Mouse (Mus musculus): ENCODE data around the gene Ncapg2. TPM values are rescaled to one million over a fixed set of nuclear protein-coding genes. Genes with fewer than 3 reads are reported as not detected.
A peak's percentile ranks its signal among the peaks of the same experiment; 100 is the strongest.

Ncapg2 gene
- polyA plus RNA-seq, 1 experiment from 2014 or later, result 37.3 TPM

DNA sequence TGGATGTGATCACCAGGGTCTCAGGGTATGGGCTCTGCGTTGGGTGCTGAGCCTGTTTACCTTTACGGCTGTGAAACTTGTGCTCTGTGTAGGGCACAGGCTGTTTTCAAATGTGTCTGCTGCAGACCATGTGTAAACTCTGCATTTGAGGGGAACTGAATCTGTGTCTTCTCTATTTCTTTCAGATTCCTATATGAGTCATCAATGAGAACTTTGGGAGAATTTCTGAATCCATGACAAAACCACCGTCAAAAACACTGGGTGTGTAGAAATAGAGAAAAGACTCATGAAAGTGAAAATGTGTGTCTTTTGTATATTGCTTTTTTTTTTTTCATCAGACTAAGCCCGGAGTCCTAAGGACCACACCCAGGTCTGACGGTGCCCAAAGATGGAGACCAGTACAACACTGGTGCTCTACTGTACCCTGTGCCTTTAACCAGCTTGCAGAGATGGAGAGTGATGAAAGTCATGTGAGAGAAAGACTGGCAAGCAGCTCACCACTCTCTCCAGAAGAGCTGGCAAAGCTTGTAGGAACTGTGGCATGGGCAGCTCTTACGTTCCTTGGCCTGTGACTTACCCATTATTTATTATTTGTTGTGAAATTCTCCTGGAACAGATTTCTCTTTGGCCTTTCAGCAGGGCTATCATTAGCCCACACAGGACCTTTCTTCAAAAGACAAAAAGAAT is 55.3 kb downstream of the Ncapg2 start:
- WGBS, result 93% methylated on average over 6 of the region's 6 CpGs
- no peaks in the 10 kb centered on the region for H3K4me1 ChIP-seq
- H3K27ac ChIP-seq, result no peak overlapping the region
- ATAC-seq (ENCODE audit: low FRiP score, low read depth), result no peak
- no peak overlapping the region for H3K4me3 ChIP-seq
- H3K27me3 ChIP-seq, result no peaks in the 10 kb centered on the region
- H3K9me3 ChIP-seq, result no peaks in the 10 kb centered on the region
- H3K9ac ChIP-seq, result no peak overlapping the region
- peaks cover 52% of the 10 kb centered on the region for H3K36me3 ChIP-seq
- H3K4me2 ChIP-seq (replicated peaks), result no peak overlapping the region

DNA sequence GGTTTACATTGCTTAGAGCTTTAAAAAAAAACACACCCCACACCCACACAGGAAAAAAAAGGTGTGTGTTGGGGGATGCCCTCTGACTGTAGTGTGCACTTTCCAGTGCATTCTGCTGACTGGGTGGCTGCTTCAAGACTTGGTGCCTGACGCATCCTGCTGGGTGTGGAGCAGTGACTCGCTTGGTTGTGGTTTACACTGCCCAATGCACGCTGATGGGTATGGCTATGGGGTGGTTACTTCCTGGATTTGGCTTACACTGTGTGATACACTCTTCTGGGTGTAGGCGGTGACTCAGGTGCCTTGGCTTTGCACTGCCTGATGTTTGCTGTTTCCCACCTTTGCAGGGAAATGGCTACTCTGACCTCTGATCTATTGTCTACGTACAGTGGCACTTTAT is 61.8 kb downstream of the Ncapg2 start:
- peaks cover 22% of the 10 kb centered on the region for H3K36me3 ChIP-seq
- no peak for ATAC-seq (ENCODE audit: low FRiP score, low read depth)
- H3K4me2 ChIP-seq (replicated peaks), result no peak overlapping the region
- no peaks in the 10 kb centered on the region for H3K27me3 ChIP-seq
- no peak overlapping the region for H3K9ac ChIP-seq
- no peaks in the 10 kb centered on the region for H3K9me3 ChIP-seq
- no peak overlapping the region for H3K27ac ChIP-seq
- no peaks in the 10 kb centered on the region for H3K4me1 ChIP-seq
- WGBS, result 93% methylated on average over 5 of the region's 5 CpGs
- no peak overlapping the region for H3K4me3 ChIP-seq

DNA sequence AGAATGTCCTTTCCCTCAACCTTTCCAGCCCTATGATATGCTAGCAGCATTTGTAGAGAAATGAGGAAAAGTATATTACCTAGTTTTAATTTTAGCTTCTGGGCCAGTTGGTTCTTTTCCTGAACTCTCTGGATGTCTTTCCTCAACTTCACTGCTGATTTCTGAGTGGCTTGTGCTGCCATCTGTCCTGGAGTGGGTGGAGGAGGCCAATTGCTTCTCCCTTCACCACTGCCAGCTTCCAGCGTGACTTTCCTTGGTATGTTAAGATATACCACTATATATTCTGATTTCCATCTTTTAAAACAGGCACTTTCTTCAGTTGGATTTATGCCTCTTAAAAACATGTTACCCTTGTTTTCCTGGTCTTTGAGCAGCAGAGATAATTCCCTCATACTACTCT is 63.1 kb downstream of the Ncapg2 start:
- Histone ChIP-seq H3K27ac (no peak overlapping the region), H3K4me1 (no peaks in the 10 kb centered on the region), H3K9ac (no peak overlapping the region), H3K4me2 (replicated peaks) (no peak overlapping the region), H3K9me3 (no peaks in the 10 kb centered on the region), H3K36me3 (peaks cover 22% of the 10 kb centered on the region), H3K4me3 (no peak overlapping the region), H3K27me3 (no peaks in the 10 kb centered on the region)
- ATAC-seq (ENCODE audit: low FRiP score, low read depth), result no peak
- WGBS, result 64% methylated on average over 1 of the region's 1 CpGs

- H3K9ac ChIP-seq, result no peak overlapping the region
- no peaks in the 10 kb centered on the region for H3K4me1 ChIP-seq
- no peak overlapping the region for H3K4me2 ChIP-seq (replicated peaks)
- H3K4me3 ChIP-seq, result no peak overlapping the region
- H3K36me3 ChIP-seq, result peaks cover 18% of the 10 kb centered on the region
- H3K27ac ChIP-seq, result no peak overlapping the region
- no peak for ATAC-seq (ENCODE audit: low FRiP score, low read depth)
- H3K9me3 ChIP-seq, result no peaks in the 10 kb centered on the region
- H3K27me3 ChIP-seq, result no peaks in the 10 kb centered on the region
- WGBS, result 92% methylated on average over 3 of the region's 3 CpGs
Observed at GRCm38 (mm10) chr12:116469096-116469495, 63.9 kb downstream of the Ncapg2 start.

DNA sequence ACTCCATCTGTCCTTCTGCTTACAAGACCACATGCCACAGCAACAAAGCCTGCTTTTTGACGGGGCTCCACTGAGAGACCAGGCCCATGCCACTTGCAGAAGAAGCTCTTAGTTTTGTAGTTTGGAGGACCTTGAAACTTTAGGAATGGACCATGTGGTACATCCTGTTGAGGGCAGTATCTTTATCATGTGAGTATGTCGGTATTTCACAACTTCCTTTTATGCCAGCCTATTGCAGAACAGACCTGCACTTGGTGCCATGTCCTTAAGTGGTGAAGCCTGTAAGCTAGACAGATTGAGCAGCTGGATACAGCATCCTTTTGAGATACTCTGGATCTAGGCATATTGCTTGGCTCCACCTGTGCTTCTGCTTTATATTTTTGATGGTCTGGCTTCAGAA is 68.1 kb downstream of the Ncapg2 start:
- Histone ChIP-seq H3K4me1 (no peaks in the 10 kb centered on the region), H3K27me3 (no peaks in the 10 kb centered on the region), H3K4me2 (replicated peaks) (no peak overlapping the region), H3K4me3 (no peak overlapping the region), H3K27ac (no peak overlapping the region), H3K9ac (no peak overlapping the region), H3K9me3 (no peaks in the 10 kb centered on the region), H3K36me3 (no peaks in the 10 kb centered on the region)
- no peak for ATAC-seq (ENCODE audit: low FRiP score, low read depth)
- 94% methylated on average over 2 of the region's 2 CpGs for whole genome bisulfite sequencing

DNA sequence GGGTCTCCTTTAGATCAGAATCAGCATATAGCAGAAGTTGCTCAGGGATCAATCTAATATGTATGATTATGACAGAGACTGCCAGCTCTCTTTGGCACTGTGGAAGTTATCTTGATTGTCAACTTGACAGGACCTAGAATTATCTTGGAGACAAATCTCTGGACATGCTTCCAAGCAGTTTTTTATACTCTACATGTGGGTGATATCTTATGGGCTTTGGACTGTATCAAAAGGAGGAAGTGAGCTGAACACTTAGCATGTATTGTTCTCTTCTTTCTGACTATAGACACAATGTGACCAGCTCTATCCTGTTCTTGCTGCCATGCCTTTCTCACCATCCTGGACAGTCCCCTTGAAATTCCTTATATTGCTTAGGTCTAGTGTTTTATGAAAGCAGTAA is 68.6 kb downstream of the Ncapg2 start:
- H3K9ac ChIP-seq, result no peak overlapping the region
- ATAC-seq (ENCODE audit: low FRiP score, low read depth), result no peak

DNA sequence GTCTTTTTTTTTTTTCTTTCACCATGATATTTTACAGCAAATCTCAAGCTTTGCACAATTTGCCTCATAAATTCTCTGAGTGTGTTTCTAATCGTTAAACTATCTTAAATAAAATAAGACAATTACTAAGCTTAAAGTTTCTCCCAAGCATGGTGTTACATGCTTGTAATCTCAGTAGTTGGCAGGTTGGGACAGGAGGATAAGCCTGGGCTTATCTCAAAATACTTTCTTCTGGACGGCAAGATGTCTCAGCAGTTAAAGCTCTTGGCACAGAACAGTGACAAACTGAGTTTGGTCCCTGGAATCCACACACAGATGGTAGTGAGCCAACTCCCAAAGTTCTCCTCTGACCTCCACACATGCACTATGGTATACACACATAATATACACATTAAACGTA is 69.5 kb downstream of the Ncapg2 start:
- 66% methylated on average over 3 of the region's 3 CpGs for WGBS
- Histone ChIP-seq H3K4me1 (no peaks in the 10 kb centered on the region), H3K36me3 (no peaks in the 10 kb centered on the region), H3K4me3 (no peak overlapping the region), H3K4me2 (replicated peaks) (no peak overlapping the region), H3K9me3 (no peaks in the 10 kb centered on the region), H3K27me3 (no peaks in the 10 kb centered on the region), H3K9ac (no peak overlapping the region), H3K27ac (no peak overlapping the region)
- ATAC-seq (ENCODE audit: low FRiP score, low read depth), result no peak

More for the DNA sequence above, 68.6 kb downstream of the Ncapg2 start:
- Histone ChIP-seq H3K9me3 (no peaks in the 10 kb centered on the region), H3K36me3 (no peaks in the 10 kb centered on the region), H3K27ac (no peak overlapping the region), H3K4me1 (no peaks in the 10 kb centered on the region), H3K27me3 (no peaks in the 10 kb centered on the region), H3K4me3 (no peak overlapping the region), H3K4me2 (replicated peaks) (no peak overlapping the region)

GRCm38 (mm10) chr12:116478771-116479170 is 73.6 kb downstream of the Ncapg2 start:
- WGBS, result 65% methylated on average over 1 of the region's 1 CpGs
- no peak overlapping the region for H3K4me3 ChIP-seq
- no peaks in the 10 kb centered on the region for H3K9me3 ChIP-seq
- no peak for ATAC-seq (ENCODE audit: low FRiP score, low read depth)
- H3K4me2 ChIP-seq (replicated peaks), result no peak overlapping the region
- no peaks in the 10 kb centered on the region for H3K27me3 ChIP-seq
- H3K36me3 ChIP-seq, result no peaks in the 10 kb centered on the region
- no peaks in the 10 kb centered on the region for H3K4me1 ChIP-seq
- no peak overlapping the region for H3K27ac ChIP-seq
- H3K9ac ChIP-seq, result no peak overlapping the region

- no peak overlapping the region for H3K9ac ChIP-seq
- H3K4me3 ChIP-seq, result no peak overlapping the region
- H3K9me3 ChIP-seq, result no peaks in the 10 kb centered on the region
- no peaks in the 10 kb centered on the region for H3K36me3 ChIP-seq
- no peak for ATAC-seq (ENCODE audit: low FRiP score, low read depth)
- H3K4me2 ChIP-seq (replicated peaks), result no peak overlapping the region
- H3K4me1 ChIP-seq, result peaks cover 6% of the 10 kb centered on the region
- peaks cover 24% of the 10 kb centered on the region for H3K27me3 ChIP-seq
- H3K27ac ChIP-seq, result no peak overlapping the region
- 63% methylated on average over 1 of the region's 1 CpGs for WGBS
Observed at GRCm38 (mm10) chr12:116481921-116482320, 76.7 kb downstream of the Ncapg2 start.

DNA sequence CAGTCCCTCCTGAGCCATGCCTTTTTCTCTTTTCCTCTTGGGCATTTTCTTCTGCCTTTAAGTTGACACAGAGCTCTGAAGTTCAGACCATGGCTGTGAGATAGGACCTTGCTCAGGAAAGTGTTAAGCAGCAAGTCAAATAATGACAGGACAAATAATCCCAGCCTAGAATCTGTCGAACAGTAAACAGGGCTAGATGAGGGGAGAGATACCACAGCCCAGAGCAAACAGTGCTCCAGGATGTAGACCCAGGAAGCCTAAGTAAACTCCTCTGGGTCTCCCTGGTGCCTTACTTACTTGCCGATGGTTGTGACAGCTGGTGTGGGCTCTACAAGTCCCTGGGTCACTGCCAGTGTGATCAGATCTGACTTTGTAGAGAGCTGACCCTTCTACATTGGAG is 78.4 kb downstream of the Ncapg2 start:
- Histone ChIP-seq H3K27me3 (peaks cover 33% of the 10 kb centered on the region), H3K4me1 (peaks cover 6% of the 10 kb centered on the region), H3K36me3 (no peaks in the 10 kb centered on the region), H3K4me3 (no peak overlapping the region), H3K9me3 (no peaks in the 10 kb centered on the region), H3K27ac (no peak overlapping the region), H3K4me2 (replicated peaks) (no peak overlapping the region), H3K9ac (no peak overlapping the region)
- no peak for ATAC-seq (ENCODE audit: low FRiP score, low read depth)
- 65% methylated on average over 2 of the region's 2 CpGs for WGBS

GRCm38 (mm10) chr12:116484991-116485390 is 79.8 kb downstream of the Ncapg2 start:
- WGBS, result 81% methylated on average over 8 of the region's 8 CpGs
- Histone ChIP-seq H3K27me3 (peaks cover 33% of the 10 kb centered on the region), H3K36me3 (no peaks in the 10 kb centered on the region), H3K4me3 (peak overlapping the region; percentile 53; the same call in 1 of the 2 replicates), H3K9me3 (no peaks in the 10 kb centered on the region), H3K4me1 (peaks cover 6% of the 10 kb centered on the region), H3K27ac (no peak overlapping the region), H3K9ac (no peak overlapping the region), H3K4me2 (replicated peaks) (peak overlapping the region; percentile 99)
- ATAC-seq (ENCODE audit: low FRiP score, low read depth), result 0 out of 2 replicates have a peak, but pooled peaks have one; percentile 2

GRCm38 (mm10) chr12:116485591-116486403 is 80.6 kb downstream of the Ncapg2 start, which contains the start of gene Ptprn2:
Gene Ptprn2, plus strand, starts transcription at chr12:116485720.
- H3K4me1 ChIP-seq, result peaks cover 6% of the 10 kb centered on the region
- 1% methylated on average over 72 of the region's 86 CpGs for WGBS
- H3K27me3 ChIP-seq, result peaks cover 33% of the 10 kb centered on the region
- H3K27ac ChIP-seq, result no peak within 1 kb of the TSS
- H3K9me3 ChIP-seq, result no peaks in the 10 kb centered on the region
- H3K9ac ChIP-seq, result peak within 1 kb of the TSS; percentile 54
- H3K4me3 ChIP-seq, result peak within 1 kb of the TSS; percentile 53
- no peaks in the 10 kb centered on the region for H3K36me3 ChIP-seq
- peak within 1 kb of the TSS; percentile 99 for H3K4me2 ChIP-seq (replicated peaks)
- ATAC-seq (ENCODE audit: low FRiP score, low read depth), result peak; percentile 93
